Mouse (Mus musculus): ENCODE results near the gene 2810021J22Rik.

DNA sequence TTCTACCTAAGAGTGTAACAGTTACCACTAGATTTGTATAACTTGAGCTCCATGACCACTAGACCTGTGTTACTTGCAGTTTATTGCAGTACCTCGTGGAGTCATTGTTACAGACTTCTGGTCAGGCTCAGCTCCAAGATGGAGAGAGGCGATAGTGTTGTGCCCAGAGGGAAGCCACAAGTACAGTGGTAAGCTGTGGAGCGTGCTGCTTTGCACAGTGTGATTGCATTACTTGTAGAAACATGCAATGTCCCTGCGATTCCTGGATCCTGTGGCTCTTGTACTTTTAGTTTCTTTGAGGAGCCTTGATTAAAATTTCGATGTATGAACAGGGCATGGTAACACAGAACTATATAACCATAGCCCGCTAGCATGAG is 926 bp downstream of the 2810021J22Rik start:
- no peak for TF ChIP-seq CTCF (IDR thresholded peaks at IDR 0.05; ENCODE audit: low read depth, low read length)
- no peak for TF ChIP-seq EP300 (IDR thresholded peaks at IDR 0.05; ENCODE audit: insufficient read depth, low read depth, low read length)

All from ES-Bruce4 (cell line).